Mouse (Mus musculus) splenic B cell, adult 2 months (primary cell): ENCODE data around the gene Mia.

Experiments used
- DNase-seq: peaks from one replicate; pipeline ENCODE4 v3.0.0-alpha.2; 2011; ENCODE audit warnings: low read depth, low spot score
- H3K27me3 ChIP-seq: 2 replicates; pipeline ENCODE4 v1.6.1; 2012; ENCODE audit warnings: mild to moderate bottlenecking, low read length, moderate library complexity, mixed read lengths; ENCODE audit not compliant: control insufficient read depth, poor library complexity, insufficient read depth, severe bottlenecking
- H3K36me3 ChIP-seq: 2 replicates; pipeline ENCODE4 v1.6.1; 2012; ENCODE audit warnings: mild to moderate bottlenecking, low read length, moderate library complexity, mixed read lengths; ENCODE audit not compliant: control insufficient read depth, poor library complexity, insufficient read depth, severe bottlenecking

Mia gene

GRCm38 (mm10) chr7:27197634-27198033 lies 16.7 kb upstream of the Mia start:
- Histone ChIP-seq H3K27me3 (no peaks in the 10 kb centered on the region), H3K36me3 (no peaks in the 10 kb centered on the region; the same call in 1 of the 2 replicates)
- no peak for DNase-seq

- DNase-seq: no peak
- no peaks in the 10 kb centered on the region; the same call in 1 of the 2 replicates for H3K36me3 ChIP-seq
- no peaks in the 10 kb centered on the region for H3K27me3 ChIP-seq
These were observed 16.2 kb upstream of the Mia start for GRCm38 (mm10) chr7:27197136-27197535.

- peaks cover under 1% of the 10 kb centered on the region for H3K36me3 ChIP-seq
- peak; percentile 100 for DNase-seq
- H3K27me3 ChIP-seq: no peaks in the 10 kb centered on the region
These were observed 15.0 kb upstream of the Mia start, which contains the start of the genes BC024978 and Snrpa for GRCm38 (mm10) chr7:27195681-27196611. Gene BC024978 (plus strand): TSS chr7:27195781. Gene Snrpa (minus strand): TSS chr7:27196271.

GRCm38 (mm10) chr7:27193731-27194130 lies 12.8 kb upstream of the Mia start:
- no peak for DNase-seq
- Histone ChIP-seq H3K27me3 (no peaks in the 10 kb centered on the region), H3K36me3 (peaks cover 16% of the 10 kb centered on the region)

- Histone ChIP-seq H3K27me3 (no peaks in the 10 kb centered on the region), H3K36me3 (peaks cover 16% of the 10 kb centered on the region)
- no peak for DNase-seq
These were observed 11.5 kb upstream of the Mia start for GRCm38 (mm10) chr7:27192434-27192833.

- peaks cover 20% of the 10 kb centered on the region for H3K36me3 ChIP-seq
- DNase-seq: peak; percentile 29
- no peaks in the 10 kb centered on the region for H3K27me3 ChIP-seq
These were observed 8.4 kb upstream of the Mia start for GRCm38 (mm10) chr7:27189271-27189931.

GRCm38 (mm10) chr7:27185986-27186385 lies 5.0 kb upstream of the Mia start:
- peaks cover 20% of the 10 kb centered on the region for H3K36me3 ChIP-seq
- no peaks in the 10 kb centered on the region for H3K27me3 ChIP-seq
- no peak for DNase-seq

- Histone ChIP-seq H3K27me3 (no peaks in the 10 kb centered on the region), H3K36me3 (peaks cover 10% of the 10 kb centered on the region)
- peak; percentile 76 for DNase-seq
These were observed 4.0 kb upstream of the Mia start for GRCm38 (mm10) chr7:27184964-27185363.

GRCm38 (mm10) chr7:27182498-27182897 lies 1.5 kb upstream of the Mia start:
- no peak for DNase-seq
- Histone ChIP-seq H3K36me3 (peaks cover 3% of the 10 kb centered on the region), H3K27me3 (no peaks in the 10 kb centered on the region)

- DNase-seq: no peak
- H3K36me3 ChIP-seq: peaks cover under 1% of the 10 kb centered on the region; the same call in 1 of the 2 replicates
- H3K27me3 ChIP-seq: no peaks in the 10 kb centered on the region
These were observed 921 bp downstream of the Mia start for GRCm38 (mm10) chr7:27180036-27180435.

- DNase-seq: peak; percentile 63
- Histone ChIP-seq H3K27me3 (no peaks in the 10 kb centered on the region), H3K36me3 (peaks cover 6% of the 10 kb centered on the region)
These were observed 1.6 kb downstream of the Mia start for GRCm38 (mm10) chr7:27179217-27179918.

- peak; percentile 100 for DNase-seq
- Histone ChIP-seq H3K27me3 (no peaks in the 10 kb centered on the region), H3K36me3 (peaks cover 6% of the 10 kb centered on the region)
These were observed 2.4 kb downstream of the Mia start, which contains the start of gene Rab4b for GRCm38 (mm10) chr7:27178324-27179216. Gene Rab4b (minus strand): TSS chr7:27178896.

GRCm38 (mm10) chr7:27177942-27178323 lies 3.0 kb downstream of the Mia start:
- DNase-seq: no peak
- Histone ChIP-seq H3K27me3 (no peaks in the 10 kb centered on the region), H3K36me3 (peaks cover 8% of the 10 kb centered on the region)

- no peak for DNase-seq
- Histone ChIP-seq H3K27me3 (no peaks in the 10 kb centered on the region), H3K36me3 (peaks cover 13% of the 10 kb centered on the region)
These were observed 6.1 kb downstream of the Mia start for GRCm38 (mm10) chr7:27174896-27175295.
